ENCODE assay signal across 24 mouse cellular contexts in genomic region chr7:90065269-90065955, GRCm38 (mm10).
DNase-seq lines count a peak whose midpoint lies in the region; ATAC-seq and TF ChIP-seq lines count a peak whose summit lies in the region.
"Had no signal": no experiment of that assay in that cellular context is flagged by ENCODE, and none has a peak within 500 bp of the region (broad histone marks: within the 10 kb centered on the region; RNA-seq: fewer than 3 reads in every experiment).

No protein-coding gene starts in this region.

- peak; percentile 93 for TF ChIP-seq EP300 in liver, postnatal 0 days (IDR thresholded peaks at IDR 0.05; ENCODE audit: low read depth)

- no peak overlapping the region for H3K9ac ChIP-seq in liver, embryonic 11.5 days (ENCODE audit: low read depth, low read length)
- peak overlapping the region; percentile 82 for H3K9ac ChIP-seq in liver, embryonic 13.5 days
- no peak overlapping the region for H3K9ac ChIP-seq in liver, postnatal 0 days (replicated peaks)
- H3K9ac ChIP-seq: embryonic facial prominence, embryonic 13.5 days; forebrain, embryonic 15.5 days; hindbrain, embryonic 12.5 days had no signal

- 58% methylated on average over 9 of the region's 9 CpGs for WGBS in liver, embryonic 11.5 days
- 54% methylated on average over 9 of the region's 9 CpGs for WGBS in liver, embryonic 13.5 days (ENCODE audit: insufficient replicate concordance)
- WGBS in liver, postnatal 0 days (ENCODE audit: insufficient replicate concordance): 68% methylated on average over 9 of the region's 9 CpGs
- 89% methylated on average over 9 of the region's 9 CpGs for WGBS in cerebellum, adult 2 months

- no peak overlapping the region; the same call in 1 of the 2 replicates for H3K4me2 ChIP-seq in liver, embryonic 11.5 days
- peak overlapping the region; percentile 77 for H3K4me2 ChIP-seq in liver, embryonic 13.5 days
- H3K4me2 ChIP-seq in liver, postnatal 0 days (ENCODE audit: low read depth, low read length): 0 out of 2 replicates have a peak overlapping the region, but pooled peaks have one; percentile 22
- H3K4me2 ChIP-seq: embryonic facial prominence, embryonic 13.5 days; forebrain, embryonic 15.5 days; hindbrain, embryonic 12.5 days had no signal

- DNase-seq in liver: peak; percentile 68
- no peak for DNase-seq in liver, embryonic 11.5 days (ENCODE audit: low spot score)
- DNase-seq in liver, embryonic 13.5 days: peak; percentile 56
- no peak for DNase-seq in liver, postnatal 0 days
- no peak for DNase-seq in cerebellum, adult 2 months
- no peak for DNase-seq in adrenal gland, postnatal 25 days
- DNase-seq: adrenal gland, adult 2 months; adrenal gland, postnatal 36 days; cerebellum, adult 11-12 months; cerebellum, postnatal 10 days; gastrocnemius, postnatal 10 days; heart, adult 18-20 months; heart, postnatal 10 days; heart, postnatal 4 days had no signal

- no peak for TF ChIP-seq POLR2A in cerebellum, adult 2 months (IDR thresholded peaks at IDR 0.05; ENCODE audit: borderline replicate concordance, insufficient read depth, low read length)

- H3K36me3 ChIP-seq in liver, embryonic 11.5 days (ENCODE audit: control insufficient read depth, insufficient read depth, low read length): no peaks in the 10 kb centered on the region
- H3K36me3 ChIP-seq in liver, embryonic 13.5 days: no peaks in the 10 kb centered on the region
- H3K36me3 ChIP-seq in liver, postnatal 0 days (replicated peaks; ENCODE audit: insufficient read depth, low read length): no peaks in the 10 kb centered on the region
- H3K36me3 ChIP-seq: embryonic facial prominence, embryonic 13.5 days; forebrain, embryonic 10.5 days; forebrain, embryonic 15.5 days; heart, embryonic 10.5 days; hindbrain, embryonic 12.5 days had no signal

- no peak overlapping the region for H3K27ac ChIP-seq in liver, embryonic 11.5 days (ENCODE audit: low read depth, low read length)
- peak overlapping the region; percentile 99 for H3K27ac ChIP-seq in liver, embryonic 13.5 days
- peak overlapping the region; percentile 45 for H3K27ac ChIP-seq in liver, postnatal 0 days (ENCODE audit: low read depth)
- H3K27ac ChIP-seq in cerebellum, adult 2 months (ENCODE audit: insufficient read depth, low read length): no peak overlapping the region
- H3K27ac ChIP-seq: embryonic facial prominence, embryonic 13.5 days; forebrain, embryonic 10.5 days; forebrain, embryonic 15.5 days; hindbrain, embryonic 12.5 days had no signal

- no peak overlapping the region for H3K4me3 ChIP-seq in liver, embryonic 11.5 days (ENCODE audit: low read depth, low read length)
- no peak overlapping the region for H3K4me3 ChIP-seq in liver, embryonic 13.5 days (replicated peaks)
- no peak overlapping the region for H3K4me3 ChIP-seq in liver, postnatal 0 days (ENCODE audit: low read depth, low read length)
- no peak overlapping the region for H3K4me3 ChIP-seq in cerebellum, adult 2 months (replicated peaks; ENCODE audit: insufficient read depth, low read depth, low read length)
- H3K4me3 ChIP-seq: embryonic facial prominence, embryonic 13.5 days; forebrain, embryonic 10.5 days; forebrain, embryonic 15.5 days; heart, embryonic 10.5 days; hindbrain, embryonic 12.5 days had no signal

- TF ChIP-seq CTCF in liver, postnatal 0 days (IDR thresholded peaks at IDR 0.05; ENCODE audit: low read depth): no peak
- TF ChIP-seq CTCF in cerebellum, adult 2 months (IDR thresholded peaks at IDR 0.05; ENCODE audit: borderline replicate concordance, insufficient read depth, low read depth, low read length): no peak

- peaks cover 57% of the 10 kb centered on the region for H3K4me1 ChIP-seq in liver, embryonic 11.5 days (replicated peaks; ENCODE audit: control insufficient read depth, insufficient read depth, low read length)
- H3K4me1 ChIP-seq in liver, embryonic 13.5 days (replicated peaks): peaks cover 94% of the 10 kb centered on the region
- H3K4me1 ChIP-seq in liver, postnatal 0 days (ENCODE audit: insufficient read depth): peaks cover 63% of the 10 kb centered on the region
- no peaks in the 10 kb centered on the region for H3K4me1 ChIP-seq in cerebellum, adult 2 months (ENCODE audit: control insufficient read depth, insufficient read depth, low read length)
- H3K4me1 ChIP-seq: forebrain, embryonic 15.5 days had no signal

- no peaks in the 10 kb centered on the region for H3K9me3 ChIP-seq in liver, embryonic 11.5 days (ENCODE audit: control insufficient read depth, low read length)
- H3K9me3 ChIP-seq in liver, embryonic 13.5 days (replicated peaks): no peaks in the 10 kb centered on the region
- H3K9me3 ChIP-seq in liver, postnatal 0 days (ENCODE audit: low read length): no peaks in the 10 kb centered on the region
- H3K9me3 ChIP-seq: embryonic facial prominence, embryonic 13.5 days; forebrain, embryonic 10.5 days; forebrain, embryonic 15.5 days; heart, embryonic 10.5 days; hindbrain, embryonic 12.5 days had no signal

- no peak for ATAC-seq in liver, embryonic 11.5 days (replicated peaks; ENCODE audit: low FRiP score)
- ATAC-seq in erythroblast, adult 5-6 weeks (replicated peaks; ENCODE audit: low FRiP score, poor library complexity, severe bottlenecking): peak; percentile 34; the same call in 1 of the 2 replicates
- ATAC-seq in liver, embryonic 13.5 days (ENCODE audit: low read depth): peak; percentile 13
- no peak for ATAC-seq in liver, postnatal 0 days
- ATAC-seq in cerebellum, adult (ENCODE audit: insufficient number of reproducible peaks, low FRiP score, low TSS enrichment): no peak
- ATAC-seq: forebrain, embryonic 15.5 days; hindbrain, embryonic 16.5 days; inflammation-experienced regulatory T-cells, adult 6 months had no signal

- H3K27me3 ChIP-seq in liver, embryonic 11.5 days (replicated peaks; ENCODE audit: control insufficient read depth, insufficient read depth, low read length): no peaks in the 10 kb centered on the region
- H3K27me3 ChIP-seq in liver, embryonic 13.5 days: no peaks in the 10 kb centered on the region
- no peaks in the 10 kb centered on the region for H3K27me3 ChIP-seq in liver, postnatal 0 days (ENCODE audit: insufficient read depth, low read length)
- H3K27me3 ChIP-seq in cerebellum, adult 2 months (ENCODE audit: control insufficient read depth, insufficient read depth, low read length): no peaks in the 10 kb centered on the region
- H3K27me3 ChIP-seq: CH12.LX; embryonic facial prominence, embryonic 13.5 days; forebrain, embryonic 15.5 days; hindbrain, embryonic 12.5 days had no signal

Comparison
In these comparisons a context has a peak if more than half of its experiments do, and no peak if none do; other contexts are left out.
1. DNase-seq: peak in liver (single experiment) and liver, embryonic 13.5 days (single experiment); none in liver, embryonic 11.5 days (single experiment), liver, postnatal 0 days (single experiment), cerebellum, adult 2 months (0 of 2) and adrenal gland, postnatal 25 days (single experiment).
2. ATAC-seq: peak in erythroblast, adult 5-6 weeks (single experiment) and liver, embryonic 13.5 days (single experiment); none in liver, embryonic 11.5 days (single experiment), liver, postnatal 0 days (single experiment) and cerebellum, adult (single experiment).
3. H3K27ac ChIP-seq: peak in liver, embryonic 13.5 days (single experiment) and liver, postnatal 0 days (single experiment); none in liver, embryonic 11.5 days (single experiment) and cerebellum, adult 2 months (single experiment).